Mouse (Mus musculus) heart, embryonic 11.5 days (tissue): ENCODE measurements around the gene Rab25. TPM values are rescaled to one million over a fixed set of nuclear protein-coding genes. Genes with fewer than 3 reads are reported as not detected.

ENCODE experiments used
- ATAC-seq: fragments of 200-750 bp; cut with Nextera tagmentation; replicated peaks from 2 replicates; pipeline ENCODE4 v1.8.0; 2017; ENCODE audit warnings: moderate library complexity; ENCODE audit not compliant: insufficient number of reproducible peaks, low FRiP score, low TSS enrichment
- H3K27ac ChIP-seq: fragments of 300-500 bp; sonication (generic); 2 replicates; pipeline ENCODE4 v1.5.1; 2014; ENCODE audit warnings: mild to moderate bottlenecking, low read depth, low read length
- H3K27me3 ChIP-seq: fragments of 300-500 bp; sonication (generic); 2 replicates; pipeline ENCODE4 v1.6.1; 2014; ENCODE audit warnings: mild to moderate bottlenecking, low read length, mixed read lengths; ENCODE audit not compliant: control insufficient read depth, insufficient read depth
- H3K36me3 ChIP-seq: fragments of 300-500 bp; sonication (generic); 2 replicates; pipeline ENCODE4 v1.6.1; 2014; ENCODE audit warnings: mild to moderate bottlenecking, low read length, moderate library complexity, mixed read lengths; ENCODE audit not compliant: control insufficient read depth, insufficient read depth
- H3K4me1 ChIP-seq: fragments of 300-500 bp; sonication (generic); 2 replicates; pipeline ENCODE4 v1.6.1; 2014; ENCODE audit warnings: low read length; ENCODE audit not compliant: control insufficient read depth, insufficient read depth
- H3K4me2 ChIP-seq: fragments of 300-500 bp; sonication (generic); 2 replicates; pipeline ENCODE4 v1.6.1; 2014; ENCODE audit warnings: mild to moderate bottlenecking, moderate library complexity
- H3K4me3 ChIP-seq: fragments of 300-500 bp; sonication (generic); 2 replicates; pipeline ENCODE4 v1.5.1; 2014; ENCODE audit warnings: low read depth, low read length
- H3K9ac ChIP-seq: fragments of 300-500 bp; sonication (generic); 2 replicates; pipeline ENCODE4 v1.6.1; 2014; ENCODE audit warnings: mild to moderate bottlenecking, low read depth, low read length, moderate library complexity
- H3K9me3 ChIP-seq: fragments of 300-500 bp; sonication (generic); replicated peaks from 2 replicates; pipeline ENCODE4 v1.6.1; 2016; ENCODE audit warnings: low read length; ENCODE audit not compliant: control insufficient read depth
- WGBS: fragments of 180-500 bp; shearing (Covaris S2); extraction: QIAGEN DNeasy Blood & Tissue Kit; methylation state at CpG from one replicate; pipeline ENCODE4 v1.1.7; 2014; ENCODE audit not compliant: insufficient replicate concordance; 5-methylcytosine and 5-hydroxymethylcytosine counted together
- polyA plus RNA-seq: library from polyadenylated mRNA; unstranded; fragments of >200 nt; fragmentation: Nextera tagmentation; extraction: Ambion mirVana; gene quantifications from 2 replicates; pipeline ENCODE4 v1.2.1, GENCODE M21; 2014

Gene Rab25
- polyA plus RNA-seq, 1 experiment from 2014 or later = not detected

- Histone ChIP-seq H3K4me2 (no peak overlapping the region), H3K9me3 (no peaks in the 10 kb centered on the region), H3K27me3 (no peaks in the 10 kb centered on the region), H3K4me1 (no peaks in the 10 kb centered on the region), H3K36me3 (peaks cover 41% of the 10 kb centered on the region), H3K27ac (no peak overlapping the region), H3K4me3 (no peak overlapping the region), H3K9ac (no peak overlapping the region)
- no peak for ATAC-seq
- WGBS = 90% methylated on average over 10 of the region's 10 CpGs
Observed at GRCm38 (mm10) chr3:88570341-88570740, 22.2 kb upstream of the Rab25 start.

- H3K9me3 ChIP-seq = no peaks in the 10 kb centered on the region
- no peaks in the 10 kb centered on the region for H3K4me1 ChIP-seq
- H3K27ac ChIP-seq = no peak overlapping the region
- peaks cover 47% of the 10 kb centered on the region for H3K36me3 ChIP-seq
- no peak overlapping the region for H3K4me3 ChIP-seq
- H3K27me3 ChIP-seq = no peaks in the 10 kb centered on the region
- H3K4me2 ChIP-seq = no peak overlapping the region
- 89% methylated on average over 5 of the region's 5 CpGs for WGBS
- H3K9ac ChIP-seq = no peak overlapping the region
- no peak for ATAC-seq
Observed at GRCm38 (mm10) chr3:88569694-88570093, 21.6 kb upstream of the Rab25 start.

- peaks cover 53% of the 10 kb centered on the region for H3K36me3 ChIP-seq
- 94% methylated on average over 2 of the region's 2 CpGs for WGBS
- no peak overlapping the region for H3K27ac ChIP-seq
- no peak overlapping the region for H3K4me2 ChIP-seq
- no peak for ATAC-seq
- no peaks in the 10 kb centered on the region for H3K27me3 ChIP-seq
- H3K9me3 ChIP-seq = no peaks in the 10 kb centered on the region
- no peaks in the 10 kb centered on the region for H3K4me1 ChIP-seq
- no peak overlapping the region for H3K9ac ChIP-seq
- H3K4me3 ChIP-seq = no peak overlapping the region
Observed at GRCm38 (mm10) chr3:88569093-88569492, 21.0 kb upstream of the Rab25 start.

GRCm38 (mm10) chr3:88568615-88569014 is 20.5 kb upstream of the Rab25 start:
- H3K36me3 ChIP-seq = peaks cover 57% of the 10 kb centered on the region
- ATAC-seq = no peak

GRCm38 (mm10) chr3:88567892-88568291 is 19.8 kb upstream of the Rab25 start:
- no peak overlapping the region for H3K4me3 ChIP-seq
- H3K9ac ChIP-seq = no peak overlapping the region
- no peaks in the 10 kb centered on the region for H3K27me3 ChIP-seq
- peaks cover 64% of the 10 kb centered on the region for H3K36me3 ChIP-seq
- H3K9me3 ChIP-seq = no peaks in the 10 kb centered on the region
- H3K4me2 ChIP-seq = no peak overlapping the region
- ATAC-seq = no peak
- H3K27ac ChIP-seq = no peak overlapping the region
- H3K4me1 ChIP-seq = no peaks in the 10 kb centered on the region
- WGBS = 91% methylated on average over 6 of the region's 6 CpGs

More at GRCm38 (mm10) chr3:88568615-88569014, 20.5 kb upstream of the Rab25 start:
- WGBS = 92% methylated on average over 2 of the region's 2 CpGs
- H3K4me3 ChIP-seq = no peak overlapping the region
- no peaks in the 10 kb centered on the region for H3K27me3 ChIP-seq
- H3K27ac ChIP-seq = no peak overlapping the region
- no peaks in the 10 kb centered on the region for H3K9me3 ChIP-seq
- H3K9ac ChIP-seq = no peak overlapping the region
- no peaks in the 10 kb centered on the region for H3K4me1 ChIP-seq
- no peak overlapping the region for H3K4me2 ChIP-seq

GRCm38 (mm10) chr3:88566536-88567061 is 18.5 kb upstream of the Rab25 start:
- Histone ChIP-seq H3K27ac (0 out of 2 replicates have a peak overlapping the region, but pooled peaks have one; percentile 32), H3K9me3 (no peaks in the 10 kb centered on the region), H3K4me2 (no peak overlapping the region), H3K9ac (peak overlapping the region; percentile 44; the same call in 1 of the 2 replicates), H3K36me3 (peaks cover 67% of the 10 kb centered on the region), H3K4me3 (no peak overlapping the region), H3K4me1 (no peaks in the 10 kb centered on the region), H3K27me3 (no peaks in the 10 kb centered on the region)
- 90% methylated on average over 4 of the region's 4 CpGs for WGBS
- ATAC-seq = no peak

GRCm38 (mm10) chr3:88566116-88566515 is 18.0 kb upstream of the Rab25 start:
- Histone ChIP-seq H3K4me2 (no peak overlapping the region), H3K9ac (peak overlapping the region; percentile 44; the same call in 1 of the 2 replicates), H3K27ac (0 out of 2 replicates have a peak overlapping the region, but pooled peaks have one; percentile 32), H3K4me3 (no peak overlapping the region), H3K36me3 (peaks cover 67% of the 10 kb centered on the region), H3K4me1 (no peaks in the 10 kb centered on the region), H3K9me3 (no peaks in the 10 kb centered on the region), H3K27me3 (no peaks in the 10 kb centered on the region)
- ATAC-seq = no peak
- WGBS = 85% methylated on average over 3 of the region's 3 CpGs

GRCm38 (mm10) chr3:88563966-88564365 is 15.9 kb upstream of the Rab25 start:
- no peaks in the 10 kb centered on the region for H3K9me3 ChIP-seq
- H3K4me2 ChIP-seq = no peak overlapping the region
- no peak overlapping the region for H3K27ac ChIP-seq
- no peaks in the 10 kb centered on the region for H3K27me3 ChIP-seq
- H3K4me3 ChIP-seq = no peak overlapping the region
- WGBS = 90% methylated on average over 7 of the region's 7 CpGs
- no peaks in the 10 kb centered on the region for H3K4me1 ChIP-seq
- ATAC-seq = no peak
- H3K36me3 ChIP-seq = peaks cover 73% of the 10 kb centered on the region
- H3K9ac ChIP-seq = no peak overlapping the region

- peaks cover 70% of the 10 kb centered on the region for H3K36me3 ChIP-seq
- no peaks in the 10 kb centered on the region for H3K27me3 ChIP-seq
- no peak overlapping the region for H3K9ac ChIP-seq
- no peak overlapping the region for H3K27ac ChIP-seq
- no peaks in the 10 kb centered on the region for H3K4me1 ChIP-seq
- 85% methylated on average over 4 of the region's 4 CpGs for WGBS
- no peak for ATAC-seq
- H3K4me2 ChIP-seq = no peak overlapping the region
- no peak overlapping the region for H3K4me3 ChIP-seq
- no peaks in the 10 kb centered on the region for H3K9me3 ChIP-seq
Observed at GRCm38 (mm10) chr3:88563442-88563841, 15.3 kb upstream of the Rab25 start.
